Mouse (Mus musculus): Measurements from ENCODE around the gene Ankrd22.
A peak's percentile ranks its signal among the peaks of the same experiment; 100 is the strongest.

Ankrd22 gene

GRCm38 (mm10) chr19:34181234-34181633 is 15.4 kb upstream of the Ankrd22 start:
- DNase-seq (ENCODE audit: low read depth, low spot score) = no peak

DNA sequence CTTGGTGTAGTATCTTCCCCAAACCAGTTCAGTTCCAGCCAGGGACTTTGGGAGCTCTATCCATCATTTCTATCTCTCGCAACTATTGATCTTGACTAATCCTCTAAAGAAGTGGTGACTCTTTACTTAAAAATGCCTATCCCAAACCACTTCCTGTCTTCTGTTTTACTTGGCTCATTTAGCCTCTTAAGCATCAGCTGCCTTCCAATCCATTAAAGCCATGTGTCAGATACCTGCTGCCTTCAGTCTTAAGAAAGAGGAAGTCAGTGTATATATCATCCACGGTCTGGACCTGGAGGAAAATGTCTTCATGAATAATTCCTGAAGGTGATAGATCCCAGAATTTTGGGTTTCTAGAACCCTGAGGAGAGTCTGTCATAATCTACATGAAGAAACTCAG is 14.5 kb upstream of the Ankrd22 start:
- DNase-seq (ENCODE audit: low read depth, low spot score) = no peak

GRCm38 (mm10) chr19:34179136-34179535 is 13.3 kb upstream of the Ankrd22 start:
- DNase-seq (ENCODE audit: low read depth, low spot score) = no peak

- DNase-seq (ENCODE audit: low read depth, low spot score) = no peak
These were observed 8.2 kb upstream of the Ankrd22 start for GRCm38 (mm10) chr19:34174004-34174403.

- no peak for DNase-seq (ENCODE audit: low read depth, low spot score)
These were observed 5.3 kb upstream of the Ankrd22 start for GRCm38 (mm10) chr19:34171167-34171566.

DNA sequence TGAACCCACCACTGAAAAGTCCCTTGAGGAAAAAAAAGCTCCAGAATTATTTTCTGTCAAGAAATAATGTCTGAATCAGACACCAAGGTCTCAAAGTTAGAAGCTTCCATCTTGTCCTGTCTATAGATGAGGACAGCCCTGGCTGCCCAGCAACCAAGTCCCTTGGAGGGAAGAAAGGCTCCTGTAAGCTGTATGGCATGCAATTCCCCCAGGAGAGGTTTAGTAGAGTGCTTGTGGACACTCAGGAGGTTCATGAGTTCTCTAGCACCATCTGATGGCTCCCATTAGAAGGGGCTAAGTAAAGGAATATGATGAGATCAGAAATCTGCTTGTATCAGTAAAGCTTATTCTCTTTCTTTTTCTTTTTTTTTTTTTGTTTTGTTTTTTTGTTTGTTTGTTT is 3.3 kb upstream of the Ankrd22 start:
- DNase-seq (ENCODE audit: low read depth, low spot score) = no peak

DNA sequence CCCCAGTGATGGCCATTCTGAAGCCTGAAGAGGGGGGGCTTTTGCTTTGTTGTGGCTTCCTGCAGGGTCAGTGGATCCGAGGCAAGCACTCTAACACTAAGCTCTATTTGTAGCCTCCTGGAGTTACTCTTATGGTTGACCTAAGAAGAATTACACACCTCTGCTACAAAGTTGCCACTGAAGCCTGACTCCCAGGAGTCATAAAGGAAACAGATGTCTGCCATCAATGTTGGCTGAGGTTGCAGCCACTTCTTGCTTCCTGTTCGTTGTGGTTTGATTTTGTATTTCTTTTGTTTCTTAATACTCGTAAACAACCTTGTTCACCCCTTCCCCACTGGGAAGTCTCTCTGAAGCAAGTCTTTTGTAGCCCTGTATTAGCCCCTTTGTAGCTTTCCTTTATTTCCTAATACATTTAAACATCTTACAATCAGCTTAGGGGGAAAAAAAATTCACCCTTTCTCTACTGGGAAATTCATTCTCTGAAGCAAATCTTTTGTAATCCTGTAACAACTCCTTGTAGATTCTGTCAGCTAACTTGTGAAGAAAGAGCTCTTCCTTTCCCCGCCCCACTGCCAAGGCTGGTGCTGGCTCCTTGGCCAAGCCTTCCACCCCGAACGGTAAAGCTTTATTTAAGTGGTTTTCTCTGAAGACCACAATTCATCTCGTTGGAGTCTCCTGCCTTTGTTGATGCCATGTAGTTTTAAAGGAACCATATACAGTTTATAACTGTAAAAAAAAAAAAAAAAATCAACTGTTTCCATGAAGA is 2.2 kb upstream of the Ankrd22 start:
- DNase-seq (ENCODE audit: low read depth, low spot score) = no peak

- no peak for DNase-seq (ENCODE audit: low read depth, low spot score)
These were observed 533 bp upstream of the Ankrd22 start for GRCm38 (mm10) chr19:34166386-34166785.

DNA sequence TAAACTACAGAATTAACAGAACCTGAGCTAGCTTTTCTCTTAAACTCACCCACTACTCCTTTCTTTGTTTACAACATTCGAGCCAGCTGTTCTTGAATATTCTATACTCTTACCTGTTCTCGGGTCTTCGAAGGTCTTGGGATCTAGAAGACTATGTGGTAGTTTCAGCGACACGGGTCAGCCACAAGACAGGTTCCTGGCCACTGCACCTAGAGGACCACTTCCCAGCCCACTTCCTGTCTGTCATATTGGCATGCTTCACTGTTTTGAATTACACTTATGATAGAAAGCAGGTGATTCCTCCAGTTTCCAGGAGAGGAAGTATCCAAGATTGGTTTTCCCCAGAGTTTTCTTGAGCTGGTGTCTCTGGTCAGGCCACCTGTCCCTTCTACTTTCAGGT is 3.2 kb downstream of the Ankrd22 start:
- DNase-seq (ENCODE audit: low read depth, low spot score) = no peak

- DNase-seq (ENCODE audit: low read depth, low spot score) = no peak
These were observed 12.3 kb downstream of the Ankrd22 start for GRCm38 (mm10) chr19:34153263-34154144.

GRCm38 (mm10) chr19:34151909-34152308 is 13.9 kb downstream of the Ankrd22 start:
- DNase-seq (ENCODE audit: low read depth, low spot score) = peak; percentile 36

- DNase-seq (ENCODE audit: low read depth, low spot score) = no peak
These were observed 17.4 kb downstream of the Ankrd22 start for GRCm38 (mm10) chr19:34148421-34148820.

DNA sequence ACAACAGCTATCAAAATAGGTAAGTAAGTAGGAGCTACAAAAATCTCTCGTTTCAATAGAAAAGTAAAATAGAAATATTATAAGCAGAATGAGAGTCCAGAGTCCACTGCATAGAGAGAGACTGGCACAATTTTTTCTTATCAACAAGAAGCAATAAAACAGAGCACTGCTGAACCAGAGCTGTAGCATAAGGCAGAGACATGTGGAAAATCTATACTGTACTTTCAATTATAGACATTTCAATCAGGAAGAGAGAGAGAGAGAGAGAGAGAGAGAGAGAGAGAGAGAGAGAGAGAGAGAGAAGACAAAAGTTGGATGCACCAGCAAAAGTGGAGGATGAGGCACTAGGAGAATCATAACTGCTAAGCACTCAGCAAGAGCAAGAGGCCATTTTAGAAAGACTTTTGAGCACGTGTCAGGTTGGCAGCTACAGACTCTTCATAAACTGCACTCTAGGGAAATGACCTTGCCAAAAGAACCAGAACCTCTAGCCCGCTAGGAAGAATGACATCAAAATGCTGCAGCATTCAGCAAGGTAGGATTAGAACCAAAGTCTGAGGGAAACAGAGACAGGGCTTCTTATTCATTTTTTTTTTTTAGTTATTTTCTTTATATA is 26.3 kb downstream of the Ankrd22 start:
- DNase-seq (ENCODE audit: low read depth, low spot score) = no peak

- no peak for DNase-seq (ENCODE audit: low read depth, low spot score)
These were observed 27.0 kb downstream of the Ankrd22 start for GRCm38 (mm10) chr19:34138720-34139430.

DNA sequence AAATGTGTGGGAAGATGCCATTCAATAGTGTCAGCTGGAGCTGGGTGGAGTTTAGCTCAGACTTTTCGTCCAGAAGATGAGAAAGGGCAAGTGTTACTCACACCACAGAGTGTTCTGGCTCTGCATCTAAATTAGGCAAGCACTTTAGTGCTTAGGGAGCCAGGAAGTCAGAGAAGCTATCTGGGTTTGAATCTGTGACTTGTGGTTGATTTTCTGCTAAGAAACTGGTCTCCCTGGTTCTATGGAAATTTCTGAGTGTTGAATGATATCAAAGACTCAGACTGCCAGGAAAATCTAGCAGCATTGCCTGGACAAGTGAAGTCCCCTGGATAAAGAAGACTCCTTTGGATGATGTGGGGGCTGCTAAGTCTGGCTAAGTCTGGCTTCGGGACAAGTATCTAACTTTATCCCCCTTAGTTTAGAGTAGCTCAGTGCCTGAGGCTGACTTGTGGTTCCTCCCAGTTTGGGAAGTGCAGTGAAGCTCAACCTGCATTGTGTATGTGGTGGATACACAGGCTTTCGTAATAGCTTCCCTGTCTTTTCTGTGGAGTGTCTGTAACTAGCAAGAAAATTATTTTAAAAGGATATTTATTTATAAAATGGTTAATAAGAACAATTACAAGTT is 45.6 kb downstream of the Ankrd22 start:
- no peak for DNase-seq (ENCODE audit: low read depth, low spot score)

GRCm38 (mm10) chr19:34119653-34120052 is 46.2 kb downstream of the Ankrd22 start:
- DNase-seq (ENCODE audit: low read depth, low spot score) = no peak

- no peak for DNase-seq (ENCODE audit: low read depth, low spot score)
These were observed 46.8 kb downstream of the Ankrd22 start for GRCm38 (mm10) chr19:34119102-34119501.

DNA sequence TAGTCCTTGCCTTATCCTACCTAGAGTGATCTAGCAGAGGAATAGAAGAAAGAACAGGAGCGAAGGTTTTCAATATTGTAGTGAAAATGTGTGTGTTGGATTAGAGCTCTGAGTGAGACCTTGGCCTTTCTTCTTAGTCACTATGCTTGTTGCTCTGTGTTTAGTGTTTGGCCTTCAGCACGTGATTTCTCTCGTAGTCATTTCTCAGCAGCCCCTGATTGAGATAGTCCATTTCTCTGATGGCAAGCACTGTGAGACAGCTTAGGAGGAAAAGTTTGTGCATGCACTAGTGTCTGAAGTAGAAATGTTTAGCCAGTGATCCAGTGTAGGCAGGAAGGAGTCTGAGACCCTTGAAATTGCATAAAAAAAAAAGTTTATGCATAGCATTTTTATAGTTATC is 61.0 kb downstream of the Ankrd22 start:
- DNase-seq (ENCODE audit: low read depth, low spot score) = no peak

DNA sequence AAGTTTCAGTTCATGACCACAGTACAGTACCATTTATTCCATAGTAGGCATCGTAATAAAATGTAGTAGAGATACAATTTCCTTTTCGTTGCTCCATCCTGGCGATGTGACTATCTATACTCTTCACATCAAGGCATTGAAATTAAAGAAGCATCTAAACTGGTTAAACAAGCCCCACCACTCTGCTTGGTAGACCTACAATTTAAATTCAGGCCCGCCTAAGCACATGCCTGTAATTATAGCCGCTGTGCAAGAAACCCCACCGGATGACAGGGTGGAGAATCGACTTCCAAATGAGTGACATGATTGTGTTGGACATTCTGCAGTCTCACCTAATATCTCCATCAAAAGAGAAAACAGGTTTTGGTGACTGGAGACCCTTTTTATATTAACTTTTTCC is 64.0 kb downstream of the Ankrd22 start:
- DNase-seq (ENCODE audit: low read depth, low spot score) = no peak

DNA sequence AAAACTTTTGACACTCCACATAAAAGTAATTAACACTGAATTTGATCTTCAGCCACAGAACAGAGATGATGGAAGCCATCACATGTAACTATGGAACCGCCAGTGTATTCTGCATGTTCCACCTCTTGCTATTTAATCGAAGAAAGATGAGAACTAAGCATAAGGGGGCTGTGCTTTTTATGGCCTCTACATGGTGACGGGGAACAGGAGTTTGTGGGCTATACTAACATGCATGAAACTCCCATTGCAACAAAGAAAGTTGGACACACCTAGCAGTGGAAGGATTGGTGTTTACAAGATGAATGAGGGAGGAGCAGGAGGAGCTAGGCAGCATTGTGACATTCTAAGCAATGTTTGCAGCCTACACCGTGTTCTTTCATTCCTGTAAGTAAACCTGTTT is 65.2 kb downstream of the Ankrd22 start, which contains the start of gene Lipm:
TSS of gene Lipm (plus strand) at position 301 of the 400 bp plus-strand sequence.
- no peak for DNase-seq (ENCODE audit: low read depth, low spot score)

DNA sequence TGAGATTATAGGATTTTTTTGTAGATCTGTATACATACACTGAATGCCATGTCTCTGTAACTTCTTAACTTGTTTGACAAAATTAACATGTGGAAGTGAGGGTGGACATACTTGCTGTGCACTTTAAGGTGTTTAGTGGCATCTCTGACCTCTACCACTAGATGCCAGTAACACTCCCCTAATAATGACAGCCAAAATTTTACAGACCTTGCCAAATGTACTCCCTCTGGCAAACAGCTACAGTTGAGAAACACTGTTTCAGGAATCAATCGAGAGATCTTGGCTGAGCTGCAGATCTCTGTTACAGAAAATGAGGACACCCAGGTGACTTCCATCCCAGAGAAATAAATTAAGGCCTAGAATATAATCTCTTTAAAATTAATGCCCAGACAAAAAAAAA is 69.6 kb downstream of the Ankrd22 start:
- no peak for DNase-seq (ENCODE audit: low read depth, low spot score)
